Mouse (Mus musculus): ENCODE results near the gene Col8a2.

Col8a2 gene

DNA sequence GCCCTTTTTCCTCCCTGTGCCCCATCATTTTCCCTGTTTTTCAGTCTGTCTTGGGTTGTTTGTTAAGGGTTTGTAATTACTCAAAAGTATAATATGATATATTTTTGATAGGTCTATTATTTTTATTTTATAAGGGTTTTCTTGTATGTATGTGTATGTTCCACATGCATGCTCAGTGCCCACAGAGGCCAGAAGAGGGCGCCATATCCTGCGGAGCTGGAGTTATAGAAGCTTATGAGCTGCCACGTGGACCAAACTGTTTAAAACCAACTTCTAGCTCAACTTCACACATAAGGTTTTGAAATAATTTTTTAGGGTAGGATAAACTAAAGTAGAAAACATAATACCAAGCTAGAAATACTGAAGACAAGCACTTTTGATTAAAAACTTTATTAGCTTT, 45.8 kb downstream of the Col8a2 start:
- DNase-seq = no peak

DNA sequence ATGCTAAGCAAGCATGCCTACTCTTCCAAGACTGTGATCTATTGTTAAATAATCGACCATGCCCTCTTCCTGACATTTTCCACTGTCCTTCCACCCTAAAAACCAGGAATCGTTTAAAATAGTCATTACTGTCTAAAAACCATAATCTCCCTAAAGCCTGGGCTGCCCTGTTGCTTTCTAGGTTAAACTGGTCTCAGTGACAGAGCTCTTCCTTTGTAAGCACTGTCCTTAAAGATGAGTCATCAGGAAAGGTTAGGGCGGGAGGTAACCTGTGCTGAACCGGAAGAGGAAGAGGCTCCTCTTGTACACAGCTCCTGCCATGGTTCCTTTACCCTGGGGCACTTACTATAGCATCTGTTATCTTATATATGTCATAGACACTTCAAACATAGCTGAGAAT, 52.9 kb downstream of the Col8a2 start:
- no peak for DNase-seq

- DNase-seq = no peak
Observed at GRCm38 (mm10) chr4:126343451-126343850, 56.9 kb downstream of the Col8a2 start.

GRCm38 (mm10) chr4:126360069-126360468, 73.5 kb downstream of the Col8a2 start:
- no peak for DNase-seq
